ENCODE assay signal across 16 mouse cellular contexts in genomic region chr3:83576155-83576554, GRCm38 (mm10).
DNase-seq lines count a peak whose midpoint lies in the region; ATAC-seq and TF ChIP-seq lines count a peak whose summit lies in the region.
"Had no signal": no experiment of that assay in that cellular context is flagged by ENCODE, and none has a peak within 500 bp of the region (broad histone marks: within the 10 kb centered on the region; RNA-seq: fewer than 3 reads in every experiment).

No protein-coding gene starts in this region.

- TF ChIP-seq CTCF in forebrain, postnatal 0 days (IDR thresholded peaks at IDR 0.05; ENCODE audit: low read depth), result no peak

- no peak overlapping the region for H3K4me3 ChIP-seq in forebrain, postnatal 0 days (ENCODE audit: low read depth, low read length)
- H3K4me3 ChIP-seq in forebrain, embryonic 15.5 days, result no peak overlapping the region
- H3K4me3 ChIP-seq in forebrain, embryonic 16.5 days (replicated peaks; ENCODE audit: low read length), result no peak overlapping the region
- H3K4me3 ChIP-seq: erythroblast, embryonic 14.5 days; heart, embryonic 15.5 days; hindbrain, embryonic 15.5 days; limb, embryonic 15.5 days had no signal

- no peak overlapping the region for H3K9ac ChIP-seq in forebrain, postnatal 0 days
- no peak overlapping the region for H3K9ac ChIP-seq in forebrain, embryonic 15.5 days (replicated peaks)
- no peak overlapping the region for H3K9ac ChIP-seq in forebrain, embryonic 16.5 days (replicated peaks; ENCODE audit: low read depth, low read length)
- H3K9ac ChIP-seq: heart, embryonic 15.5 days; hindbrain, embryonic 15.5 days; limb, embryonic 15.5 days; lung, embryonic 14.5 days had no signal

- ATAC-seq in forebrain, postnatal 0 days, result peak; percentile 18; the same call in 1 of the 2 replicates
- ATAC-seq in forebrain, embryonic 15.5 days (replicated peaks), result no peak
- no peak for ATAC-seq in forebrain, embryonic 16.5 days

- H3K27me3 ChIP-seq in forebrain, postnatal 0 days (ENCODE audit: insufficient read depth, low read length), result no peaks in the 10 kb centered on the region
- no peaks in the 10 kb centered on the region for H3K27me3 ChIP-seq in forebrain, embryonic 15.5 days
- no peaks in the 10 kb centered on the region for H3K27me3 ChIP-seq in forebrain, embryonic 16.5 days (replicated peaks; ENCODE audit: control insufficient read depth, insufficient read depth, low read length)
- H3K27me3 ChIP-seq: heart, embryonic 15.5 days; hindbrain, embryonic 15.5 days; limb, embryonic 15.5 days had no signal

- H3K4me1 ChIP-seq in forebrain, postnatal 0 days (ENCODE audit: insufficient read depth), result no peaks in the 10 kb centered on the region
- H3K4me1 ChIP-seq in forebrain, embryonic 15.5 days, result 0 out of 2 replicates have a peak, but pooled peaks cover 4% of the 10 kb centered on the region
- 0 out of 2 replicates have a peak, but pooled peaks cover 2% of the 10 kb centered on the region for H3K4me1 ChIP-seq in forebrain, embryonic 16.5 days (replicated peaks; ENCODE audit: control insufficient read depth, insufficient read depth, low read length)
- H3K4me1 ChIP-seq: heart, embryonic 15.5 days; hindbrain, embryonic 15.5 days had no signal

- 75% methylated on average over 2 of the region's 2 CpGs for WGBS in forebrain, postnatal 0 days
- 86% methylated on average over 2 of the region's 2 CpGs for WGBS in forebrain, embryonic 15.5 days
- WGBS in forebrain, embryonic 16.5 days, result 86% methylated on average over 2 of the region's 2 CpGs

- H3K9me3 ChIP-seq in forebrain, postnatal 0 days (ENCODE audit: low read length), result no peaks in the 10 kb centered on the region
- H3K9me3 ChIP-seq in forebrain, embryonic 15.5 days, result no peaks in the 10 kb centered on the region
- no peaks in the 10 kb centered on the region for H3K9me3 ChIP-seq in forebrain, embryonic 16.5 days (ENCODE audit: control insufficient read depth, low read length)
- H3K9me3 ChIP-seq: heart, embryonic 15.5 days; hindbrain, embryonic 15.5 days; limb, embryonic 15.5 days had no signal

- no peak for DNase-seq in forebrain, postnatal 0 days
- peak; percentile 77 for DNase-seq in left cerebral cortex, postnatal 4 days
- DNase-seq in left cerebral cortex, postnatal 36 days (ENCODE audit: low spot score in 2 of 2), result no peak
- peak; percentile 93 to 94 for DNase-seq in cerebellum, postnatal 10 days
- DNase-seq in layer of hippocampus, adult 9-11 months, result peak; percentile 8
- DNase-seq in ovary, postnatal 36 days (ENCODE audit: low spot score), result no peak
- DNase-seq: B cell, adult 2 months; embryo, embryonic 11 days; lung, embryonic 14.5 days; retina, postnatal 1 day had no signal

- no peak overlapping the region for H3K27ac ChIP-seq in forebrain, postnatal 0 days (ENCODE audit: low read depth, low read length)
- no peak overlapping the region for H3K27ac ChIP-seq in forebrain, embryonic 15.5 days (replicated peaks)
- H3K27ac ChIP-seq in forebrain, embryonic 16.5 days (ENCODE audit: low read length), result no peak overlapping the region
- H3K27ac ChIP-seq: heart, embryonic 15.5 days; hindbrain, embryonic 15.5 days; limb, embryonic 15.5 days had no signal

- H3K36me3 ChIP-seq in forebrain, postnatal 0 days (ENCODE audit: insufficient read depth), result no peaks in the 10 kb centered on the region
- no peaks in the 10 kb centered on the region for H3K36me3 ChIP-seq in forebrain, embryonic 15.5 days
- H3K36me3 ChIP-seq in forebrain, embryonic 16.5 days (ENCODE audit: control insufficient read depth, insufficient read depth), result no peaks in the 10 kb centered on the region
- H3K36me3 ChIP-seq: heart, embryonic 15.5 days; hindbrain, embryonic 15.5 days; limb, embryonic 15.5 days had no signal

- intact Hi-C loops in left cerebral cortex, postnatal 4 days (cut with DNase I), result no loop called here
- intact Hi-C loops in left cerebral cortex, postnatal 36 days (cut with DNase I), result no loop called here

- no peak overlapping the region for H3K4me2 ChIP-seq in forebrain, postnatal 0 days (ENCODE audit: low read depth)
- H3K4me2 ChIP-seq in forebrain, embryonic 15.5 days (replicated peaks), result no peak overlapping the region
- H3K4me2 ChIP-seq in forebrain, embryonic 16.5 days (ENCODE audit: low read length), result no peak overlapping the region
- H3K4me2 ChIP-seq: heart, embryonic 15.5 days; hindbrain, embryonic 15.5 days; limb, embryonic 15.5 days; lung, embryonic 14.5 days had no signal

Comparison
In these comparisons a context has a peak if more than half of its experiments do, and no peak if none do; other contexts are left out.
1. DNase-seq: peak in left cerebral cortex, postnatal 4 days (single experiment), cerebellum, postnatal 10 days (2 of 2) and layer of hippocampus, adult 9-11 months (single experiment); none in forebrain, postnatal 0 days (single experiment), left cerebral cortex, postnatal 36 days (0 of 2) and ovary, postnatal 36 days (single experiment).